Mouse (Mus musculus) brain, embryonic 18.5 days (tissue): ENCODE results near the gene Cd69.

ENCODE experiments used
- DNase-seq: peaks from one replicate; pipeline ENCODE4 v3.0.0-alpha.2; 2012; ENCODE audit warnings: low read depth, low spot score

The Cd69 gene

GRCm38 (mm10) chr6:129246992-129247391 is 28.2 kb downstream of the Cd69 start:
- DNase-seq, result no peak

GRCm38 (mm10) chr6:129245793-129246192 is 29.4 kb downstream of the Cd69 start:
- no peak for DNase-seq

GRCm38 (mm10) chr6:129241907-129242306 is 33.3 kb downstream of the Cd69 start:
- DNase-seq, result no peak

GRCm38 (mm10) chr6:129241471-129241870 is 33.8 kb downstream of the Cd69 start:
- no peak for DNase-seq

GRCm38 (mm10) chr6:129239564-129240248 is 35.5 kb downstream of the Cd69 start:
- no peak for DNase-seq

- DNase-seq, result no peak
Observed at GRCm38 (mm10) chr6:129238275-129239038, 36.8 kb downstream of the Cd69 start.

GRCm38 (mm10) chr6:129237350-129238274 is 37.6 kb downstream of the Cd69 start:
- DNase-seq, result no peak

GRCm38 (mm10) chr6:129236652-129237342 is 38.4 kb downstream of the Cd69 start:
- no peak for DNase-seq

GRCm38 (mm10) chr6:129235855-129236461 is 39.3 kb downstream of the Cd69 start:
- DNase-seq, result no peak

- DNase-seq, result no peak
Observed at GRCm38 (mm10) chr6:129234456-129235360, 40.5 kb downstream of the Cd69 start.

GRCm38 (mm10) chr6:129233955-129234369 is 41.3 kb downstream of the Cd69 start:
- DNase-seq, result no peak

GRCm38 (mm10) chr6:129233366-129233954 is 41.8 kb downstream of the Cd69 start:
- DNase-seq, result no peak

- DNase-seq, result no peak
Observed at GRCm38 (mm10) chr6:129232842-129233205, 42.4 kb downstream of the Cd69 start.

GRCm38 (mm10) chr6:129232005-129232841 is 43.0 kb downstream of the Cd69 start:
- no peak for DNase-seq

- DNase-seq, result no peak
Observed at GRCm38 (mm10) chr6:129229774-129230578, 45.3 kb downstream of the Cd69 start.

GRCm38 (mm10) chr6:129228935-129229773 is 46.1 kb downstream of the Cd69 start:
- no peak for DNase-seq

GRCm38 (mm10) chr6:129225078-129225477 is 50.2 kb downstream of the Cd69 start:
- no peak for DNase-seq
